Mouse (Mus musculus): ENCODE results near the gene Chrd.

Gene Chrd

DNA sequence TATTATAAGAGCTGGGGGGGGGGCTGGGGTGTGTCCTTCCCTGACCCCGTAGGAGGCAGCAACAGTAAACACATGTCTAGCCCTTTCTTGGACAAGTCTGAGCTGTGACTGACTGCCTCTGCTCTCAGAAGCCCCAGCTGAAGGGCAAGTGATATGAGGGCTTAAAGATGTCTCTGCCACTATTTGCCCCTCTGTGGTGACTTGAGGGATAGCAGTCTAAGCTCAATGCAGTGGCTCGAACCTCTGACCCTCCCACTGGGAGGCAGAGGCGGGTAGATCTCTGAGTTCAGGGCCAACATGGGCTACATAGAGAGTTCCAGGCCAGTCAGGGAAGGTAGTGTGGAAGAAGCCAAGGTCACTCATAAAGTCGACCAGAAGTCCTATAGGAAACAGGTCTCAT lies 22.1 kb upstream of the Chrd start:
- DNase-seq (ENCODE audit: low read depth, low spot score) = no peak

DNA sequence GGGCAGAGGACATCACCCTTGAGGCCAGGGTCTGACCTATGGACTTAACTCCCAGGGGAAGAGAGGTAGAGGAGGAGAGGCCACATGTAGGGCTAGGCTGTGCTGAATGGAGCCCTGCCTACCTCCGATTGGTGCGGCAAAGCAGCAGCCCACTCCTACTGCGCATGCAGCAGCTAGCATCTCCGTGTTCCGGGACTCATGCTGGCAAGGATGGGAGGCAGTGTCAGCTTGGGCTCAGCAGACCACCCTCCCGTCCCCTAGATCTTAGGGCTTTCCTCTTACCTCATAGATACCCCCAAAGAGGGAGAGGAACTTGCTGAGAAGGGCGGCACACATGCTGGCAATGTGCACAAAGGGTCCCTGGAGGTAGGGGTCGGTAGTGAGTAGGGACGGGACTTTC lies 20.7 kb upstream of the Chrd start:
- no peak for DNase-seq (ENCODE audit: low read depth, low spot score)

DNA sequence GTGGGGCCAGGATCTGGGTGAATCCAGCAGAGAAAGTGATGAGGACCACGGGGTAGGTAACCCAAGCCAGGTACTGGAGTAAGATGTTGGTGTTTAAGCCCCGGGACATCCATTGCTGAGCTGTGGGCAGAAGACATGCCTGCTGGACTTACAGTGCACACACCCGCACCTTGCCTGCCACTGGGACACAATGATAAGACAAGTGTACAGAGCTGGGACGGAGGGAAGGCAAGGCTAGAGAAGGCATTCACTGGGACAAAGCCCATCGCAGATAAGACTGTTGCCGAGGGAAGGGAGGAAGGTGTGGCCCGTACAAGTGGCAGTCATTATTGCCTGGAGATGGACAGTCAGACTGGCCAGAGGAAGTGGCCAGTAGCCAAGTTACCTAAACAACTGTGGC lies 20.0 kb upstream of the Chrd start:
- DNase-seq (ENCODE audit: low read depth, low spot score) = no peak

DNA sequence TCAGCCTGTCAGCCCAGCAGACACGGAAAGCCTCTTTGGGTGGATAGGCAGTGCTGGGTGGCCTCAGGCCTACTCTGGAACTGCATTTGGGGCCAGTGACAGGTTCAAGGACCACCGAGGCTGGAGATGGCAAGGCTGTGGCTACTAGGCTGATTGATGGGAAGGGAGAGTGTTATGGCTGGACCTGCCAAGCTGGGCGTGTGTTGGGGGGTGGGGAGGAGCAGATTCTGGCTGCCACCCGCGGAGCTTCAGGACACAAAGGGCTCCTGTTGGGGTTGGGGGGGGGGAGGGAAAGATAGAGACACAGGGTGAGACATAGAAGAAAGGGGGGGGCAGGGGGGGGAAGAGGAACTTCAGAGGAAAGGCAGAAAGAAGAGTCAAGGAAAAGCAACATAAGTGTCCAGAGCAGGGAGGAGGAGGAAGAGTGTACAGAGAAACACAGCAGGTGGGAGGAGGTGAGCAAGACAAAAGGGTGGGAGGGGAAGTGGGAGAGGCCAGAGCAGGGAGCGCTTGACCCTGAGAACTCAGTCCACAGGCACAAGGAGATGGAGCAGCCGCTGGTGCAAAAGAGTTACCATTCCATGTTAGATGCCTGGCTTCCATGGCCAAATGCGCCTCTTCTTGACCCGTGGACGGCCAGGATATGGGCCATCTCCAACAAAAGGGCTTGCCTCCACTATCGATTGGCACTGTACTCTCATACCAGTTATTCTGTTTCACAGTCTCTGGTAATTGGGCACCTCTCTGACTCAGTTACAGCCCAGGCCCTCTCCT lies 18.4 kb upstream of the Chrd start:
- DNase-seq (ENCODE audit: low read depth, low spot score) = no peak

DNA sequence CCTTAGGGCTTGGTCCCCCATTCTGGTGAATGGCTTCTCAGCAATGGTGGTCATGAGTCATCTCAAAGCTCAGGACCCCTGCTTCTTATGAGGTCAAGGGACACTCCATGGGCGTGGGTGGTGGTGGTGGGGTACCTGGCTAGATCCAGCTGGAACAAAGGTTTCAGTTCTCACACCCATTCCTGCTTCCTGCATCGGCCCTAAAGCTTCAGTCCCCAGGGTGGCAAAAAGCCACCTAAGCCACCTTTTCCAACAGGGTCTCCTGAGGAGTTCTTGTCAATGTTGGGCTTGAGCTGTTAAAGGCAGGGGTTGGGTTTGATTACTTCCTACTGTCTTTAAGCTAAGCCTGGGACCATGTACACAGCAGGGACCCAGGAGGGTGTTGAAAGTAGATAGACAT lies 17.8 kb upstream of the Chrd start:
- DNase-seq (ENCODE audit: low read depth, low spot score) = no peak

DNA sequence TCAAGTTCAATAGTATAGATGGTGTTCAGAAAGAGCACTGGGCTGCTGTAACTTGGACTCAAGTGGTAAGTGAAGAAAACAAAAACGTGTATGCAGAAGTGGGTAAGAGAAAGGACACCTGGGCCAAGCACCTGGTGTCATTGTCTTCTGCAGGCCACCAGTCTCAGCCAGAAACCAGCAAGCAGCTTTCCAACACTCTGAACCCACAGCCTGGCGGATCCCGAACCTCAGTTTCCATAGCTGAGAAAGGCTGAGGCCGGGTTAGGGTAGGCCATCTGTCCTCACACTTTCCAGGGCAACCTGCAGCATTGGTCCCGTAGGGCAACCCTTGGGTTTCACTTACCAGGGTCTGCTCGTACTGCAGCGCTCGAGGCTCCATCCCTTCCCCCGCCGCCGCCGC lies 17.4 kb upstream of the Chrd start:
- no peak for DNase-seq (ENCODE audit: low read depth, low spot score)

DNA sequence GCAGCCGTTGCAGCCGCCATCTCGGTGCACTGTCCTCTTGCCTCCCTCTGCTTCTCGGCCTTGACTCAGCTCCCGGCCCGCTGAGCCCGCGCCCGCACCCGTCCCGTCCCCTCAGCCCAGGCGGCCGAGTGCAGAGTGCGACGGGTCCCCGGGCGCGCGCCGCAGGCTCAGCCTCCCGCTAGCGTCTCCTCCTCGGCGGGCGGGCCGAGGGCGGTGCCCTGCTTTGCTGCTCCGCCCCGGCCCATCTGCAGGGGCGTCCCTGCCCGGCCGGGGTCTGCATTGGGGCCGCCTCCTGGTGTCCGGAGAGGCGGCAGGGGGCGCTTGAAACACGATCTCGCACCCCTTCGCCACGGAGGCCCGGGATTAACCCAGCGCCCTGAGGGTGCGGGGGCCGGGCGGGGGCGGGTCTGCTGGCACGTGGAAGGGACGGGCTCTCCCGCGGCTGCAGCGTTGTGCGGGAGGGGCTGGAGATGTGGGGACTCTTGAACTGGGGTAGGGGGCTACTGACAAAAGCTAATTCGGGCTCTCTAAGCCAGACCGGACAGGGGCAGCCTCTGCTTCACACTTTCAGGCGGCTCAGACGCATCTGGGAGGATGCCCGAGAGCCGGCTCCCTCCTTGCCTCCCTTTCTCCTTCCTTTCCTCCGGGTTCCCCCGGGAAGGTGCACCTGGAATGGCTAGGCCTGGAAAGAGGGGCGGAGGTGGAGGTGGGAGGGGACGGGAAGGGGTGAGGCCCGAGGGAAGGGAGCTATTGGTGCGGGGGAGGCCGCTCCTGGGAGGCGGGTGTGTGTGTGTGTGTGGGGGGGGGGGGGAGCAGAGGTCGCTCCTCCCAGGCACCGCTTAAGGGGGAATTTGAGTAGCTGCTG lies 16.7 kb upstream of the Chrd start:
- DNase-seq (ENCODE audit: low read depth, low spot score) = peak; percentile 80

DNA sequence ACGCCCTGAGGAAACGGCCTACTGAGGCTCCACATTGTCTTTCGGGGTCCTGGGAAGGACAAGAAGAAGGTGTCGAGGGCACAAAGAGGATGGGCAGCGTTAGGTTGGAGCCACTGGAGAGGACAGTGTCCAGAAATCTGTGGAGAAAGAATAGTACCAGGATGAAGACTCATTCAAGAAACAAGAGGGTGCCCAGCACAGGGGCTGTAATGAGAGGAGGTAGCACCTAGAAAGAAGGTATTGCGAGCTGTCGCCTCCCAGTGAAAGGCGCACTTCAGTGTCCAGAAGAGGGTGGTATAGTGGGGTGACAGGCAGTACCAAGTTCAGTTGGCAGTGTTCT lies 16.1 kb upstream of the Chrd start:
- DNase-seq (ENCODE audit: low read depth, low spot score) = no peak

DNA sequence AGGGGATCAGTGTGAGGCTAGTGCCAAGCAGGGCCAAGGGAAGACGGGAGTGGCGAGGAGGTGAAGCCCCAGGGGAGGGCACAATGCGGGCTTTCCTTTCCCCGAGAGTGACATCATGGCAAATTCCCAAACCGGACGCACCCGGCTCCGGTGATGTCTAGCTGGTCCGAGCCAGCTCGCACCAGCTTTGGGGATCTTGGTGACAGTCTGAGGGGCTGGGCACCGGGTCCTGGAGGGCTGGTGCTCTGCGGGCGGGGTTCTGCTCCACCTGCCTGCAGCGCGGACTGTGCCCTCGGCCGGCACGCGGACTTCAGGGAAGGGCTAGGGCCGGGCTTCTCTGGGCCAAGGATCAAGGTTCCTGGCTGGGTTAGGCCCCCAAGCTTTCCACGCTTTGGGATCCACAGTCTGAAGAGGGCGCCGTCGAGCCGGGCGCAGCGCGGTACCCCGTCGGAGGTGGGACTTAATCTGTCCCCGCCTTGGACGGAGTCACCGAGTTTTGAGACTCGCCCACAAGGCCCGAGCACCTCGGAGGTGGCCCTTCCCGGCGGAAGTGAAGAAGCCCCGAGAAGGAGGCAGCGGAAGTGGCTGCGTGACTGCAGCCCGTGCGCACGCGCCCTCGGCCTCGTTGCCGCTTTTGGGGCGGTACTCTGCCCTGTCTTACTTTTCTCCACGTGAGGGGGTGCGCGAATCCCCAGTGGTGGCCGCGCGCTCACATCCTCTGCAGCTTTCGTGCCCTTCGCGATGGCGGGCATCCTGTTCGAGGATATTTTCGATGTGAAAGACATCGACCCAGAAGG lies 15.5 kb upstream of the Chrd start, which contains the start of the genes Polr2h and Clcn2:
Gene Polr2h (plus strand): TSS at position 485 of the 797 bp plus-strand sequence.
Gene Clcn2 (minus strand): TSS at position 566 of the 797 bp plus-strand sequence.
- peak; percentile 99 for DNase-seq (ENCODE audit: low read depth, low spot score)

DNA sequence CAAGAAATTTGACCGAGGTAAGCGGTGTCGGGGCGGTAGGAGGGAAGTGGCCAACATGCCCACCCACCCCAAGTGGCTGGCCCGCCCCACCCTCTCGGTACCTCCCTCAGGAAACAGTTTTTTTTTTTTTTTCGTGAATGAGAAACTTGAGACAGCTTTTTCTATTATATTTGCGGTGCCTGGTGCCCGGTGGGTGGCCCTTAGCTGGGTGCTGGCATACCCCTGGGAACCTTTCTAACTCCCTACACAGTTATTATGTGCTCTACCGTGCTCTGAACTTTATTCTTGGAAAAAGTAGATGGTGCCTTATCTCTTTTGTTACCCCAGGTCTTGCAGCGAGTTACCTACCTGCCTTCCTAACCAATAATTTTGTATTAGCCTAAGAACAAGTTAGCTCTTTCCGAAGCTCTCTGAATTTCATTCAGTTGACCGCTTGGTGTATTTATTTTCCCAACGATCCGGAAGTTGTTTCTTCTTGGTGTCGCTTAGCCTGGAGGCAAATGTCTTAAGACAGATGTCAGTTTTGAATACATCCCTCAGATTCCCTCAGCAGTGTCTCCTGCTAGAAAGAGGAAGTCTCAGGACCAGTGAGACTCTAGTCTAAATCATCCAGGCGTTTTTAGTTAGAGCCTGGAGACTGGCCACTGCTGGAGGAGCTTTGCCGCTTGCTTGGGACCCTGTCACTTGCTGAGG lies 14.8 kb upstream of the Chrd start:
- DNase-seq (ENCODE audit: low read depth, low spot score) = peak; percentile 32

DNA sequence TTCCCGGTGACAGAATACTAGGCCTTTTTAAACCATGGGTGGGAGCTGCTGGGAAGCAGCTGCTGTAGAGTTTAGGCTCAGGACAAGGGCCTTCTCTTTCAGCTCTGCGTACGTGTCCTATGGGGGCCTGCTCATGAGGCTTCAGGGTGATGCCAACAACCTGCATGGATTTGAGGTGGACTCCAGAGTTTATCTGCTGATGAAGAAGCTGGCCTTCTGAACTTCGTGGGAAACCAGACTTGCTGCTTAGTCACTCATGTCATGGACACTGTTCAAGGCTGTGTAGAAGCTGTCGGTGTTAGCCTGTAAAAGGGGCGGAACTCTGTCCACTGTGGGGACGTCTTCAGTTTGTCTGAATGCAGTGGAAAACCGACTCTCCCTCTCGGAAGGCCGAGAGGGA lies 11.1 kb upstream of the Chrd start:
- no peak for DNase-seq (ENCODE audit: low read depth, low spot score)

DNA sequence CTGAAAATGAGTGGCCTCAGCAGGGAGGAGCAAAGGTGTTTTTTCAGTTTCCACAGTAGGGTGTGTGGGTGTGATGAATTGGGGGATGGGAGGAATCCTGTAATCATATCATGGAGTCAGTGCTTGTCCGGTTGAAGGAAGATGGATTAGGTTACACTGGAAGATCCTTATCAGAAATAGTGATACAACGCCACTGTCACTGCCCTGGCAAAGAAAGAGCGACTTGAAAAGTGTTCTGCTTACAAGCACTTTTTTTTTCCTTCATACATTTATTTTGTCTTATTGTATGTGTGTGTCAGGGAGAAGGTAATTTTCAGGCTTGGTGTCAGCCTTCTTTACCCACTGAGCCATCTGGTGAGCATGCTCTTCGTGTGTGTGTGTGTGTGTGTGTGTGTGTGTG lies 10.2 kb upstream of the Chrd start:
- DNase-seq (ENCODE audit: low read depth, low spot score) = no peak

DNA sequence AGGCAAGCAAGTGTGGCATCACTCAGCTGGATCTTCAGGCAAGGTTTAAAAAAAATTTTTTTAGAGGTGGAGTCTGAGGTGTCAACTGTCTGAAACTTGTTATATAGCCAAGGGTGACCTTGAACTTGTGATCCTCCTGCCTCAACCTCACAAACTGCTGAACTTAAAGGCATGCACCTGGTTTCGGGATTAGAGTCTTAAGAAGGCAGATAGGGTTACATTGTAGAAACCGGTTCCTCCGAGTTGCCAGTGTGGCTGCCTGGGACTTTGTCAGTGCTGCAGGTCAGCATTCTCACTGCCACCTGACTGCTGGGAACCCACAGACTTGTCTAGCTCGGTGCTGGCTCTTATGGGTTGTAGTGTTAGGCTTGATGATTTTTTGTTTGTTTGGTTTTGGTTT lies 9.7 kb upstream of the Chrd start:
- DNase-seq (ENCODE audit: low read depth, low spot score) = no peak

DNA sequence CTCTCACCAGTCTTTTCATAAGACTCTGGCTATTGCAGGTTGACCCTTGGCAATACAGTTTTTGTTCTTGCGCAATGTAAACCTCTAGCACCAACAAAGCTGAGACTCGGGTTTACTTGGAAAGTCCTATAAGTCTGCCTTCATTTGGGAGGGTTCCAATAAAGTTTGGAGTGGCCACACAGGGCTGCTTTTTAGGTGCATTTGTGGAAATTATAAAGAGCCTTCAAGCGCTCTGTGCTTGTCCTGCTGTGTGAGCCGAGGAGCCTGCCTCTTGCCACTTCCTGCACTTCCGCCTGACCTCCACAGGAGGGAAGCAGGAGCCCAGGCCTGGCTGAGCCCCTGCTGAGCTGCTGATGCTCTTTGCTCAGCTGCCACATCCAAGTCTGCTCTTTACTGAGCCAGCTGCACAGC lies 8.6 kb upstream of the Chrd start:
- no peak for DNase-seq (ENCODE audit: low read depth, low spot score)

DNA sequence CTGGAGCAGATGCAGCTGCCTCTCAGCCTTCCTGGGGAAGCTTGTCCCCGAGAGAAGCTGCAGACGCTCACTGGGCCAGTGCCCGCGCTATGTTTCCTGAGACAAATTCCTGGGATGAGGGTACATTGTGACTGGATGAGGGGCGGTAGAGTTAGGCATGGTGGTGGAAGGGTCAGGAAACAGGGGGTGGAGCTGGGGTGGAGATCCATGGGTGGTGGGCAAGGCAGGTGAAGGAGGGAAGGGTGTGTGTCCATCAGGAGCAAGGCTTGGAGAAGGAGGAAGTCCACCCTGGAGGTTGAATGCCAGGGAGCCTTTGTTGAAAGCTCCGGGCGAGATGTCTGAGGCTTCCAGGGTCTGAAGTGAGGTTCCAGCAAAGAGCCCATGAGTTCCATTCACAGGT lies 7.6 kb upstream of the Chrd start:
- DNase-seq (ENCODE audit: low read depth, low spot score) = no peak

DNA sequence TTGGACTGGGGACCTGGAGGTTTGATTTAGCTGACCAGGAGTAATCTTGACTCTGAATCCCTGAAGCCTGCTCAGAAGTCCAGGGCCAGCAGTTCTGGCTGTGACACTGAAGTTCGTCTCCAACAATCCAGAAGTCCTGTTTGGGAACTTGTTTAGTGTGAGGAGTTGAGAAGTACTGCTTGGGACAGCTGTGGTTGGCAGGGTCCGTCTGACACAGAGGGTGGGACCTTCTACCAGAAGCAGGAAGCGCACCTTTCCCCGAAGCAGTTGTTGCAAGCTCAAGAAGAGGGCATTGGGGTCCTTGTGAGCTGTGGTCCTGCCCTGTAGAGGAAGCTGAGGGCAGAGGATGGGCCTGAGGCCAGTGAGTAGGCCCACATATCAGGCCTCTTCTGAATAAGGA lies 7.2 kb upstream of the Chrd start:
- no peak for DNase-seq (ENCODE audit: low read depth, low spot score)

DNA sequence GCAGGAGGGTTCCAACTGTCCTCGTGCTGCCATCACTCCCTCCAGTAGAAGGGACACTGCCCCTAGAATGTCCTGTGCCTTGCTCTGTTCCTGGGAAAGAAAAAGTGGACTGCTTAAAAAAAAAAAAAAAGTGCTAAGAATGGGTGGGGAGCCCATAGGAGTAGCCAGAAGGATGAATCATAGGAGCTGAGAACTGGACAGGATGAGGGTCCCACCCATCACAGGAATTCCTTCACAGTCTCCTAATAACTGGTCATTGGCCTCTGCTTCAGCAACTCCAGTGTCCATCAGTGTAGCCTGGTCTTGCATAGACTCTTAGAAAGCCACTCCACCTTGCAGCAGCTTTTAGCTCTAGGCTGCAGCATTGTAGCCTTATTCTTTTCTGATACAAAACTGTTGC lies 6.5 kb upstream of the Chrd start:
- no peak for DNase-seq (ENCODE audit: low read depth, low spot score)

DNA sequence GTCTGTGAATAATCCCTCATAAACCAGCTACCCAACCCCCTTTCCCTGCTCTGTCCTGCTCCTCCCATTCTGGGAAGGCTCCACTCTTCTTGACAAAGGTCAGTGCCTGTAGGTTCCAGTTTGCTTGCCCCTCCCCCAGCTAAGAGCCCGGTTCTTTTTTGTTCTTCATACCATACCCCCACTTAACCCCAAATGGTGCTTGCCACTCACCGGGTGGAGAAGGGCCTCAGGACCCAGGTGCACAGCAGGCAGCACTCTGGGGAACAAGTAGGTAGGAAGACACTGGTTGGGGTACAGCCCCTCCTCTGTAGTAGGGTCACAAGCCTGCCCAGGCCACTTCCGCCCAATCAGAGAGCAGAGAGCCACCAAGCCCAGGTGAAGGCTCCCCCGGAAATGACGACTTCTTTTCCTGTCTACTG lies 2.6 kb upstream of the Chrd start:
- no peak for DNase-seq (ENCODE audit: low read depth, low spot score)

DNA sequence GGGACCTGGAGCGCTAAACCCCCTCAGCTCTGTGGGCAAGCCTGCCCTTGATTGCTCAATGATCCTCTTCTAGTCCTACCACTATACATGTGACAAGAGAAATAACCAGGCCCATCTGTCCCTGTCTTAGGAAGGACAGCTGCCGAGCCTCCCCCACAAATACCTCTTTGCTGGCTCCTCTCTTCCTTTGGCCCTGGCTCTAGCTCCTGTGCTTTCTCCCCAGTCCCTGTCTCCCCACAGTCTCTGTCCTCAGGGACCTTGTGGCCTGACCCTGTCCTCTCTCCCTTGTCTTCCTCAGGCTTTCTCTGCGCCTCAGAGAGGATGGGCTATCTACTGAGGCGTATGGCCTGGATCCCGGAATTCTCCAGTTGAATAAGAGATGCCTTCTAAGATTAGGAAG lies 1.2 kb upstream of the Chrd start:
- no peak for DNase-seq (ENCODE audit: low read depth, low spot score)

DNA sequence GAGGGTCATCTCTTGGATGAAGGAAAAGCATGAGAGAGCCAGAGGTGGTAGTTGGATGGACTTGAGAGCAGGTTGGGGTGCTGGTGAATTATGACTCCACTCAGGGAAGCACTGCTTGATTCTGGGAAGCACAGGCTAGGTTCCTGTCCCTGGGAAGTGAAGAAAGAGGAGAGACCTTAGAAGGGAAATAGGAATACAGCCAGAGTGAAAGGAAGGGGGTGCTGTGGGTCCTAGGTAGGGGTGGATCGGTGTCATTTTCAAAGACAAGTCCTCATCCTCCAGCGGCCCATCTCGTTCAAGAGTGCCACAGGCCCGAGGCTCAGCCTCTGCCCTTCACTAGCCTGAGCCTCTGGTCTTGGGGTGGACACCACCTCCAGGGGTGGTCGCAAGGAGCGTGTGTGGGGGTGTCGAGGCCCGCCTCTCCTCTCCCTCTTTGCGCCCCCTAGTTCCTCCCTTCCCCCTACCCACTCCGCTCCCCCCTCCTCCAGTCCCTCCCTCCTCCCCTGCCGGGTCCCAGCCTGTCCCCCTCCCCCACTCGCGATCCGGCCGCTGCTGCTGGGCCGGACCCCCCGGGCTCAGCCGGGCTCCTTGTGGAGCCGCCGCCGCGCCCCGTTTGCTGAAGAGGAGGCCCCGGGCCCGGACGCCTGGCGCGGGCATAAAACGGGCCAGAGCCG lies 539 bp upstream of the Chrd start:
- no peak for DNase-seq (ENCODE audit: low read depth, low spot score)

All from CD4-positive helper T cell, adult 2 months (primary cell).